Mouse (Mus musculus): ENCODE results near the gene Tmprss9. TPM values are rescaled to one million over a fixed set of nuclear protein-coding genes. Genes with fewer than 3 reads are reported as not detected.

The Tmprss9 gene
- polyA plus RNA-seq, 1 experiment from 2014 or later = 2.0 TPM

- Histone ChIP-seq H3K4me2 (replicated peaks; ENCODE audit: low read depth) (no peak overlapping the region), H3K4me3 (ENCODE audit: low read depth, low read length) (no peak overlapping the region), H3K27ac (replicated peaks) (no peak overlapping the region), H3K9ac (ENCODE audit: low read length) (no peak overlapping the region), H3K4me1 (replicated peaks; ENCODE audit: control insufficient read depth, insufficient read depth) (peaks cover 3% of the 10 kb centered on the region), H3K27me3 (ENCODE audit: control insufficient read depth, insufficient read depth, low read length) (no peaks in the 10 kb centered on the region), H3K9me3 (ENCODE audit: control insufficient read depth, low read length) (no peaks in the 10 kb centered on the region), H3K36me3 (ENCODE audit: control insufficient read depth, insufficient read depth, low read length) (peaks cover 24% of the 10 kb centered on the region)
- no peak for ATAC-seq (ENCODE audit: low FRiP score, low TSS enrichment)
- WGBS = 87% methylated on average over 9 of the region's 9 CpGs
- DNase-seq (ENCODE audit: low spot score) = no peak
- TF ChIP-seq CTCF (IDR thresholded peaks at IDR 0.05; ENCODE audit: low read depth) = no peak
- TF ChIP-seq EP300 (optimal IDR thresholded peaks at IDR 0.05) = no peak
Observed at GRCm38 (mm10) chr10:80902273-80902940, 30.8 kb downstream of the Tmprss9 start.

GRCm38 (mm10) chr10:80903282-80903681, 31.6 kb downstream of the Tmprss9 start:
- H3K4me2 ChIP-seq (replicated peaks; ENCODE audit: low read depth) = no peak overlapping the region
- peaks cover 26% of the 10 kb centered on the region for H3K36me3 ChIP-seq (ENCODE audit: control insufficient read depth, insufficient read depth, low read length)
- 88% methylated on average over 10 of the region's 10 CpGs for WGBS
- TF ChIP-seq CTCF (IDR thresholded peaks at IDR 0.05; ENCODE audit: low read depth) = no peak
- TF ChIP-seq EP300 (optimal IDR thresholded peaks at IDR 0.05) = no peak
- H3K27me3 ChIP-seq (ENCODE audit: control insufficient read depth, insufficient read depth, low read length) = no peaks in the 10 kb centered on the region
- H3K9ac ChIP-seq (ENCODE audit: low read length) = no peak overlapping the region
- H3K4me3 ChIP-seq (ENCODE audit: low read depth, low read length) = no peak overlapping the region
- peaks cover 3% of the 10 kb centered on the region for H3K4me1 ChIP-seq (replicated peaks; ENCODE audit: control insufficient read depth, insufficient read depth)
- no peaks in the 10 kb centered on the region for H3K9me3 ChIP-seq (ENCODE audit: control insufficient read depth, low read length)
- DNase-seq (ENCODE audit: low spot score) (no peak), ATAC-seq (ENCODE audit: low FRiP score, low TSS enrichment) (no peak)
- no peak overlapping the region for H3K27ac ChIP-seq (replicated peaks)

DNA sequence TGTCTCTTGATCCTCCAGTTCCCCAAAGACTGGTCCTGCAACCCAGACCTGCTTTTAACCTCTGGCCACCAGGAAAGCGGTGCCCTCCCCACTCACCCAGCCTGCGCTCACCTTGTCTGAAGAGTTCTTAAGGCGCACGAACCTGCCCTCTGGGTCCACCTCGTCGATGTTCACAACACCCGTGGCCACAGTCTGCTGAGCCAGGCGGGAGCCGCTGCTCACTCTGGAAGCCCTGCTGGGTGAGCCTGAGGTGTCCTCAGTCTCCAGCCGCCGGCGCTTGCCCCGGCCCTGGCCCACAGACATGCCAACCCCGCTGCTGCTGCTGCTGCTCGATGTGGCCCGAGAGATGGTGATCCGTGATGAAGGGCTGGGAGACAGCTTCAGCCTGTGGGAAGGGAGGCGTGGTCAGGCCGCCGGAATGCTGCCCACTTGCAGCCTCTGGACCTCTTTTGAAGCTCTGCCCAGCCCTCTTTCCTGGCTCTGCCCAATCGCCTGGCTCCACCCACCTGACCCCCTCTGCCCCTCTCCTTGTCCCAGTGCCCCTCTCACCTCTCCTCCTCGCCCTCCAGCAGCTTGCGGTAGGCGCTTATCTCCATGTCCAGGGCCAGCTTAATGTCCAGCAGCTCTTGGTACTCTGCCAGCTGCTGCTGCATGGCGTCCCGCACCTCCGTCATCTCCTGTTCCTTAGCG, 32.5 kb downstream of the Tmprss9 start:
- ATAC-seq (ENCODE audit: low FRiP score, low TSS enrichment) = no peak
- H3K4me3 ChIP-seq (ENCODE audit: low read depth, low read length) = no peak overlapping the region
- no peaks in the 10 kb centered on the region for H3K9me3 ChIP-seq (ENCODE audit: control insufficient read depth, low read length)
- H3K9ac ChIP-seq (ENCODE audit: low read length) = no peak overlapping the region
- peaks cover 3% of the 10 kb centered on the region for H3K4me1 ChIP-seq (replicated peaks; ENCODE audit: control insufficient read depth, insufficient read depth)
- no peak overlapping the region for H3K27ac ChIP-seq (replicated peaks)
- no peak for DNase-seq (ENCODE audit: low spot score)
- H3K36me3 ChIP-seq (ENCODE audit: control insufficient read depth, insufficient read depth, low read length) = peaks cover 26% of the 10 kb centered on the region
- TF ChIP-seq EP300 (optimal IDR thresholded peaks at IDR 0.05) = peak; percentile 51
- no peak for TF ChIP-seq CTCF (IDR thresholded peaks at IDR 0.05; ENCODE audit: low read depth)
- no peak overlapping the region for H3K4me2 ChIP-seq (replicated peaks; ENCODE audit: low read depth)
- H3K27me3 ChIP-seq (ENCODE audit: control insufficient read depth, insufficient read depth, low read length) = no peaks in the 10 kb centered on the region
- WGBS = 84% methylated on average over 27 of the region's 28 CpGs

- Histone ChIP-seq H3K4me3 (ENCODE audit: low read depth, low read length) (no peak overlapping the region), H3K27ac (replicated peaks) (no peak overlapping the region), H3K9ac (ENCODE audit: low read length) (no peak overlapping the region), H3K9me3 (ENCODE audit: control insufficient read depth, low read length) (no peaks in the 10 kb centered on the region), H3K36me3 (ENCODE audit: control insufficient read depth, insufficient read depth, low read length) (peaks cover 26% of the 10 kb centered on the region), H3K4me1 (replicated peaks; ENCODE audit: control insufficient read depth, insufficient read depth) (peaks cover 1% of the 10 kb centered on the region), H3K4me2 (replicated peaks; ENCODE audit: low read depth) (no peak overlapping the region), H3K27me3 (ENCODE audit: control insufficient read depth, insufficient read depth, low read length) (no peaks in the 10 kb centered on the region)
- DNase-seq (ENCODE audit: low spot score) (no peak), ATAC-seq (ENCODE audit: low FRiP score, low TSS enrichment) (no peak)
- no peak for TF ChIP-seq EP300 (optimal IDR thresholded peaks at IDR 0.05)
- TF ChIP-seq CTCF (IDR thresholded peaks at IDR 0.05; ENCODE audit: low read depth) = no peak
- WGBS = 92% methylated on average over 11 of the region's 11 CpGs
Observed at GRCm38 (mm10) chr10:80904709-80905108, 33.1 kb downstream of the Tmprss9 start.

- no peak overlapping the region for H3K27ac ChIP-seq (replicated peaks)
- H3K4me2 ChIP-seq (replicated peaks; ENCODE audit: low read depth) = no peak overlapping the region
- 94% methylated on average over 22 of the region's 22 CpGs for WGBS
- H3K4me1 ChIP-seq (replicated peaks; ENCODE audit: control insufficient read depth, insufficient read depth) = no peaks in the 10 kb centered on the region
- no peaks in the 10 kb centered on the region for H3K9me3 ChIP-seq (ENCODE audit: control insufficient read depth, low read length)
- no peak overlapping the region for H3K4me3 ChIP-seq (ENCODE audit: low read depth, low read length)
- no peak for TF ChIP-seq CTCF (IDR thresholded peaks at IDR 0.05; ENCODE audit: low read depth)
- TF ChIP-seq EP300 (optimal IDR thresholded peaks at IDR 0.05) = no peak
- H3K27me3 ChIP-seq (ENCODE audit: control insufficient read depth, insufficient read depth, low read length) = no peaks in the 10 kb centered on the region
- no peak for DNase-seq (ENCODE audit: low spot score)
- no peak for ATAC-seq (ENCODE audit: low FRiP score, low TSS enrichment)
- H3K36me3 ChIP-seq (ENCODE audit: control insufficient read depth, insufficient read depth, low read length) = peaks cover 14% of the 10 kb centered on the region
- H3K9ac ChIP-seq (ENCODE audit: low read length) = no peak overlapping the region
Observed at GRCm38 (mm10) chr10:80909375-80910162, 37.9 kb downstream of the Tmprss9 start.
